In the genomic region with DNA sequence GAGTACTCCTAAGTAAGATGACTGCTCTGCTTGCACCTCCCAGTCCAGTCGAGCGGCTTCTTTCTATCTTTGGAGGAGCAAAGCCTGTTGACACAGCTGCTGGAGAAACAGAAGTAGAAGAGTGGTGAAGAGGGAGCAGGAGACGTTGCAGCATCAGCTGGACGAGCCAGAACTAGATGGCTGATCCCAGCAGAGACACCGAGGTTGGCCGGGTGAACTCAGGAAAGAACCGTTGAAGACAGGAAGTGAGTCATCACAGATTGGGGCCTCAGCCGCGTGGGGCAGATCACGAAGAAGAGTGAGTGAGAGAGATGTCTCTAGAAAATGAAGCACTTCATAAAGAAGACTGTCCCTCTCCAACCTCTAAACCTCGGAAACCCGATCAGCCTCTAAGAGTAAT, we compare ENCODE assay signal across 11 mouse cellular contexts. TPM values are rescaled to one million over a fixed set of nuclear protein-coding genes. Genes with fewer than 3 reads are reported as not detected.
DNase-seq lines count a peak whose midpoint lies in the region; ATAC-seq and TF ChIP-seq lines count a peak whose summit lies in the region.
"Had no signal": no experiment of that assay in that cellular context is flagged by ENCODE, and none has a peak within 500 bp of the region (broad histone marks: within the 10 kb centered on the region; RNA-seq: fewer than 3 reads in every experiment).

No protein-coding gene starts in this region.

- no peaks in the 10 kb centered on the region for H3K9me3 ChIP-seq in kidney, embryonic 14.5 days (ENCODE audit: control insufficient read depth, low read length)
- no peaks in the 10 kb centered on the region for H3K9me3 ChIP-seq in G1E (replicated peaks)
- H3K9me3 ChIP-seq: limb, embryonic 13.5 days; midbrain, embryonic 15.5 days had no signal

- no peak overlapping the region for H3K27ac ChIP-seq in kidney, embryonic 14.5 days (ENCODE audit: low read depth, low read length)
- H3K27ac ChIP-seq: limb, embryonic 13.5 days; midbrain, embryonic 15.5 days had no signal

- ATAC-seq in kidney, embryonic 14.5 days (ENCODE audit: low FRiP score, low TSS enrichment): no peak
- peak; percentile 63 for ATAC-seq in G1E (ENCODE audit: extremely low read depth, insufficient number of reproducible peaks, low FRiP score, poor library complexity, severe bottlenecking)
- ATAC-seq: midbrain, embryonic 15.5 days had no signal

- no peak overlapping the region for H3K9ac ChIP-seq in kidney, embryonic 14.5 days (ENCODE audit: low read depth, low read length)
- H3K9ac ChIP-seq: limb, embryonic 13.5 days; midbrain, embryonic 15.5 days had no signal

- no peak overlapping the region for H3K4me3 ChIP-seq in kidney, embryonic 14.5 days (ENCODE audit: low read length)
- H3K4me3 ChIP-seq in G1E (ENCODE audit: low read depth, low read length): no peak overlapping the region
- H3K4me3 ChIP-seq: erythroblast, embryonic 14.5 days; limb, embryonic 13.5 days; midbrain, embryonic 15.5 days had no signal

- no peaks in the 10 kb centered on the region for H3K27me3 ChIP-seq in kidney, embryonic 14.5 days (ENCODE audit: control insufficient read depth, insufficient read depth, low read length)
- H3K27me3 ChIP-seq in G1E (ENCODE audit: insufficient read depth, low read length): no peaks in the 10 kb centered on the region
- H3K27me3 ChIP-seq: limb, embryonic 13.5 days; midbrain, embryonic 15.5 days had no signal

- peaks cover 22% of the 10 kb centered on the region for H3K4me1 ChIP-seq in kidney, embryonic 14.5 days (ENCODE audit: control insufficient read depth, insufficient read depth, low read length)
- no peaks in the 10 kb centered on the region for H3K4me1 ChIP-seq in G1E (ENCODE audit: insufficient read depth, low read depth, low read length)

- no peak for TF ChIP-seq CTCF in G1E (IDR thresholded peaks at IDR 0.05; ENCODE audit: low read depth, low read length)

- no peaks in the 10 kb centered on the region for H3K36me3 ChIP-seq in kidney, embryonic 14.5 days (ENCODE audit: control insufficient read depth, insufficient read depth, low read length)
- no peaks in the 10 kb centered on the region for H3K36me3 ChIP-seq in G1E (replicated peaks)
- H3K36me3 ChIP-seq: limb, embryonic 13.5 days; midbrain, embryonic 15.5 days had no signal

- H3K4me2 ChIP-seq in kidney, embryonic 14.5 days (replicated peaks; ENCODE audit: low read depth, low read length): no peak overlapping the region
- H3K4me2 ChIP-seq: limb, embryonic 13.5 days; midbrain, embryonic 15.5 days had no signal

- DNase-seq in kidney, postnatal 14 days: peak; percentile 12
- no peak for DNase-seq in G1E (ENCODE audit: low spot score)
- DNase-seq in induced T-regulatory cell, adult 2 months (ENCODE audit: low read depth): peak; percentile 58
- DNase-seq in thymus, postnatal 14 days: peak; percentile 64
- no peak for DNase-seq in adrenal gland, postnatal 36 days
- no peak for DNase-seq in layer of hippocampus, adult 8-10 months (ENCODE audit: low spot score in 2 of 2)
- DNase-seq: cerebellum, adult 11 months had no signal

- 24% methylated on average over 12 of the region's 12 CpGs for WGBS in kidney, embryonic 14.5 days

RNA-seq across cellular contexts. Expression of a gene that starts 18.5 kb away (rescaled TPM):
- 19.0 and 24.6 TPM in 2 replicates for polyA plus RNA-seq in kidney, embryonic 14.5 days (2014; fragmentation: Nextera tagmentation; extraction: Ambion mirVana)
- total RNA-seq in G1E (2014; fragmentation: Nextera tagmentation) (not detected in 2 replicates), G1E (2017) (0.06 and 0.22 TPM in 2 replicates)
- polyA plus RNA-seq in G1E (2012): 0.03 TPM in 1 of 2 replicates, not detected in the other
- 1 to 10 TPM; 1.1 to 1.4 TPM for total RNA-seq in adrenal gland, postnatal 36 days (2021)
- total RNA-seq in layer of hippocampus, adult 8-10 months (2022): 1 to 10 TPM; 3.2 to 4.3 (median 3.4) TPM
- polyA plus RNA-seq: erythroblast, embryonic 14.5 days had no signal

RNA-seq across cellular contexts. Expression of a gene that starts 45.8 kb away (rescaled TPM):
- polyA plus RNA-seq in kidney, embryonic 14.5 days (2014; fragmentation: Nextera tagmentation; extraction: Ambion mirVana): 25.7 and 35.5 TPM in 2 replicates
- total RNA-seq in G1E (2014; fragmentation: Nextera tagmentation): 24.3 and 26.2 TPM in 2 replicates
- 9.0 and 15.3 TPM in 2 replicates for total RNA-seq in G1E (2017)
- polyA plus RNA-seq in G1E (2012): 17.7 and 19.0 TPM in 2 replicates
- 10 to 100 TPM; 66.3 to 74.2 TPM for total RNA-seq in adrenal gland, postnatal 36 days (2021)
- total RNA-seq in layer of hippocampus, adult 8-10 months (2022): 10 to 100 TPM; 52.6 to 61.9 (median 60.6) TPM

Comparison
In these comparisons a context has a peak if more than half of its experiments do, and no peak if none do; other contexts are left out.
1. DNase-seq: peak in kidney, postnatal 14 days (single experiment), induced T-regulatory cell, adult 2 months (single experiment) and thymus, postnatal 14 days (single experiment); none in G1E (single experiment), adrenal gland, postnatal 36 days (0 of 2) and layer of hippocampus, adult 8-10 months (0 of 2).